In the genomic region with DNA sequence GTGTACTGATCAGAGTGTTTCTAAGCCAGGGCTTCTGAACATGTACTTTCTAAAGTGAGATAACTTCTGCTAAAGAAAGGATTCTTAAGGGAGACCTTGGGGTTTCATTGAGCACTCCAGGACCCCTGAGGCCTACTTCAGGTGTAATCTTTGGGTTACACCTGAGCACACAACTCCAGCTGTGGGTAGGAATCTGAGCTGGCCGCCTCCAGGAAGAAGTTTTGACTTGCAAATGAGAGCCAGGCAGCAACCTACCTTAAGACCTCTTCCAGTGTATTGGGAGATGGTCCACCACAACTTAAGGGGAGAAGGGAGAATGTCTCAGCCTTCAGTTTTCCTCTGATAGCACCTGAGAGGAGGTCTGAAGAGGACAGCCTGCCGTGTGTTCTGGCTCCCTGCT, we compare ENCODE assay signal across 34 mouse cellular contexts. TPM values are rescaled to one million over a fixed set of nuclear protein-coding genes. Genes with fewer than 3 reads are reported as not detected.
"Had no signal": no experiment of that assay in that cellular context is flagged by ENCODE, and none has a peak within 500 bp of the region (broad histone marks: within the 10 kb centered on the region; RNA-seq: fewer than 3 reads in every experiment).

No protein-coding gene starts in this region.

- H3K27ac ChIP-seq: heart, adult 2 months; heart, embryonic 13.5 days; heart, embryonic 15.5 days; hindbrain, embryonic 13.5 days; hindbrain, embryonic 15.5 days; hindbrain, postnatal 0 days; kidney, embryonic 15.5 days; kidney, postnatal 0 days; layer of hippocampus, adult 2 months; left cerebral cortex, adult 2 months; limb, embryonic 13.5 days; limb, embryonic 15.5 days; liver, embryonic 13.5 days had no signal

- H3K4me1 ChIP-seq: hindbrain, embryonic 13.5 days; hindbrain, embryonic 15.5 days; limb, embryonic 13.5 days; limb, embryonic 15.5 days; liver, embryonic 13.5 days had no signal

- H3K9ac ChIP-seq: heart, embryonic 13.5 days; heart, embryonic 15.5 days; hindbrain, embryonic 13.5 days; hindbrain, embryonic 15.5 days; kidney, embryonic 15.5 days; limb, embryonic 13.5 days; limb, embryonic 15.5 days; liver, embryonic 13.5 days had no signal

- ATAC-seq: hindbrain, postnatal 0 days; intestine, embryonic 16.5 days had no signal

- DNase-seq: gastrocnemius, postnatal 14 days; gastrocnemius, postnatal 36 days; heart, adult 11 months; heart, adult 2 months; heart, postnatal 14 days; heart, postnatal 36 days; kidney, adult 11 months; kidney, adult 2 months; kidney, adult 9 months; kidney, postnatal 14 days; kidney, postnatal 36 days; left cerebral cortex, postnatal 4 days; liver, embryonic 13.5 days had no signal

- H3K9me3 ChIP-seq: heart, embryonic 13.5 days; heart, embryonic 15.5 days; hindbrain, embryonic 13.5 days; hindbrain, embryonic 15.5 days; kidney, embryonic 15.5 days; limb, embryonic 13.5 days; limb, embryonic 15.5 days; liver, embryonic 13.5 days had no signal

- H3K4me2 ChIP-seq: heart, embryonic 11.5 days; heart, embryonic 13.5 days; heart, embryonic 15.5 days; hindbrain, embryonic 13.5 days; hindbrain, embryonic 15.5 days; kidney, embryonic 15.5 days; limb, embryonic 13.5 days; limb, embryonic 15.5 days; liver, embryonic 13.5 days had no signal

- H3K27me3 ChIP-seq: heart, embryonic 13.5 days; heart, embryonic 15.5 days; hindbrain, embryonic 13.5 days; hindbrain, embryonic 15.5 days; kidney, embryonic 15.5 days; limb, embryonic 13.5 days; limb, embryonic 15.5 days; liver, embryonic 13.5 days had no signal

- H3K4me3 ChIP-seq: heart, adult 2 months; heart, embryonic 13.5 days; heart, embryonic 15.5 days; hindbrain, embryonic 13.5 days; hindbrain, embryonic 15.5 days; kidney, embryonic 15.5 days; layer of hippocampus, adult 2 months; left cerebral cortex, adult 2 months; limb, embryonic 13.5 days; limb, embryonic 15.5 days; liver, embryonic 13.5 days had no signal

RNA-seq across cellular contexts. Expression of gene Gm9918, which starts 56.2 kb away (rescaled TPM):
- total RNA-seq: gastrocnemius, adult 18-20 months; gastrocnemius, adult 8-10 months; gastrocnemius, postnatal 14 days; gastrocnemius, postnatal 36 days; heart, adult 2 months; heart, postnatal 14 days; heart, postnatal 36 days; hematopoietic stem cell, adult 5-6 weeks; hindbrain, postnatal 0 days; layer of hippocampus, adult 2 months; layer of hippocampus, postnatal 10 days; layer of hippocampus, postnatal 25 days; left cerebral cortex, adult 2 months; left cerebral cortex, postnatal 14 days; left cerebral cortex, postnatal 4 days; liver, adult 2 months had no signal
- polyA plus RNA-seq: heart, adult 2 months; heart, embryonic 13.5 days; heart, embryonic 15.5 days; heart, postnatal 0 days; liver, embryonic 13.5 days had no signal
